Comparison of ENCODE assay signal across 11 mouse cellular contexts in genomic region chrX:166173796-166174195, GRCm38 (mm10). TPM values are rescaled to one million over a fixed set of nuclear protein-coding genes. Genes with fewer than 3 reads are reported as not detected.
DNase-seq lines count a peak whose midpoint lies in the region; ATAC-seq and TF ChIP-seq lines count a peak whose summit lies in the region.
"Had no signal": no experiment of that assay in that cellular context is flagged by ENCODE, and none has a peak within 500 bp of the region (broad histone marks: within the 10 kb centered on the region; RNA-seq: fewer than 3 reads in every experiment).

No protein-coding gene starts in this region.

- no peaks in the 10 kb centered on the region for H3K36me3 ChIP-seq in forebrain, embryonic 12.5 days (replicated peaks)
- no peaks in the 10 kb centered on the region for H3K36me3 ChIP-seq in neural tube, embryonic 14.5 days (ENCODE audit: control insufficient read depth, insufficient read depth, low read length)
- no peaks in the 10 kb centered on the region for H3K36me3 ChIP-seq in kidney, embryonic 15.5 days
- no peaks in the 10 kb centered on the region for H3K36me3 ChIP-seq in intestine, embryonic 15.5 days
- H3K36me3 ChIP-seq: embryonic facial prominence, embryonic 15.5 days had no signal

- no peak for TF ChIP-seq CTCF in cerebellum, adult 2 months (IDR thresholded peaks at IDR 0.05; ENCODE audit: borderline replicate concordance, insufficient read depth, low read depth, low read length)

- H3K27me3 ChIP-seq in cerebellum, adult 2 months (ENCODE audit: control insufficient read depth, insufficient read depth, low read length), result no peaks in the 10 kb centered on the region
- 0 out of 2 replicates have a peak, but pooled peaks cover 5% of the 10 kb centered on the region for H3K27me3 ChIP-seq in forebrain, embryonic 12.5 days
- H3K27me3 ChIP-seq in neural tube, embryonic 14.5 days (ENCODE audit: control insufficient read depth, insufficient read depth, low read length), result no peaks in the 10 kb centered on the region
- peaks cover 4% of the 10 kb centered on the region; the same call in 1 of the 2 replicates for H3K27me3 ChIP-seq in kidney, embryonic 15.5 days
- no peaks in the 10 kb centered on the region for H3K27me3 ChIP-seq in intestine, embryonic 15.5 days (replicated peaks)

- H3K4me2 ChIP-seq in forebrain, embryonic 12.5 days, result no peak overlapping the region; the same call in 1 of the 2 replicates
- H3K4me2 ChIP-seq in neural tube, embryonic 14.5 days (ENCODE audit: low read depth, low read length), result no peak overlapping the region
- no peak overlapping the region for H3K4me2 ChIP-seq in kidney, embryonic 15.5 days
- H3K4me2 ChIP-seq in intestine, embryonic 15.5 days (replicated peaks), result no peak overlapping the region
- H3K4me2 ChIP-seq: embryonic facial prominence, embryonic 15.5 days had no signal

- no peaks in the 10 kb centered on the region for H3K9me3 ChIP-seq in forebrain, embryonic 12.5 days
- no peaks in the 10 kb centered on the region for H3K9me3 ChIP-seq in neural tube, embryonic 14.5 days (ENCODE audit: control insufficient read depth, low read length)
- H3K9me3 ChIP-seq in kidney, embryonic 15.5 days (replicated peaks), result no peaks in the 10 kb centered on the region
- H3K9me3 ChIP-seq in intestine, embryonic 15.5 days, result no peaks in the 10 kb centered on the region
- H3K9me3 ChIP-seq: embryonic facial prominence, embryonic 15.5 days had no signal

- H3K4me1 ChIP-seq in cerebellum, adult 2 months (ENCODE audit: control insufficient read depth, insufficient read depth, low read length), result peaks cover 5% of the 10 kb centered on the region; the same call in 1 of the 2 replicates
- peaks cover 14% of the 10 kb centered on the region for H3K4me1 ChIP-seq in forebrain, embryonic 12.5 days
- H3K4me1 ChIP-seq in neural tube, embryonic 14.5 days (ENCODE audit: control insufficient read depth, insufficient read depth, low read length), result no peaks in the 10 kb centered on the region
- 0 out of 2 replicates have a peak, but pooled peaks cover 6% of the 10 kb centered on the region for H3K4me1 ChIP-seq in kidney, embryonic 15.5 days
- no peaks in the 10 kb centered on the region for H3K4me1 ChIP-seq in intestine, embryonic 15.5 days (replicated peaks)
- H3K4me1 ChIP-seq: embryonic facial prominence, embryonic 15.5 days had no signal

- no peak overlapping the region for H3K9ac ChIP-seq in forebrain, embryonic 12.5 days
- no peak overlapping the region for H3K9ac ChIP-seq in neural tube, embryonic 14.5 days (replicated peaks; ENCODE audit: low read depth, low read length)
- H3K9ac ChIP-seq in kidney, embryonic 15.5 days, result no peak overlapping the region
- H3K9ac ChIP-seq in intestine, embryonic 15.5 days, result no peak overlapping the region
- H3K9ac ChIP-seq: embryonic facial prominence, embryonic 15.5 days had no signal

- no peak for TF ChIP-seq POLR2A in cerebellum, adult 2 months (IDR thresholded peaks at IDR 0.05; ENCODE audit: borderline replicate concordance, insufficient read depth, low read length)

- no peak overlapping the region for H3K27ac ChIP-seq in cerebellum, adult 2 months (ENCODE audit: insufficient read depth, low read length)
- peak overlapping the region; percentile 73 for H3K27ac ChIP-seq in forebrain, embryonic 12.5 days
- H3K27ac ChIP-seq in neural tube, embryonic 14.5 days (ENCODE audit: low read depth, low read length), result peak overlapping the region; percentile 35
- H3K27ac ChIP-seq in kidney, embryonic 15.5 days, result no peak overlapping the region
- no peak overlapping the region for H3K27ac ChIP-seq in intestine, embryonic 15.5 days
- H3K27ac ChIP-seq: embryonic facial prominence, embryonic 15.5 days; macrophage had no signal

- WGBS in cerebellum, adult 2 months, result 49% methylated on average over 7 of the region's 7 CpGs
- 40% methylated on average over 7 of the region's 7 CpGs for WGBS in forebrain, embryonic 12.5 days
- 37% methylated on average over 7 of the region's 7 CpGs for WGBS in neural tube, embryonic 14.5 days
- 69% methylated on average over 7 of the region's 7 CpGs for WGBS in kidney, embryonic 15.5 days
- 79% methylated on average over 7 of the region's 7 CpGs for WGBS in intestine, embryonic 15.5 days

- no peak overlapping the region for H3K4me3 ChIP-seq in cerebellum, adult 2 months (replicated peaks; ENCODE audit: insufficient read depth, low read depth, low read length)
- no peak overlapping the region for H3K4me3 ChIP-seq in forebrain, embryonic 12.5 days (replicated peaks)
- no peak overlapping the region for H3K4me3 ChIP-seq in neural tube, embryonic 14.5 days (ENCODE audit: low read depth, low read length)
- no peak overlapping the region for H3K4me3 ChIP-seq in kidney, embryonic 15.5 days (replicated peaks)
- H3K4me3 ChIP-seq in intestine, embryonic 15.5 days (replicated peaks), result no peak overlapping the region
- H3K4me3 ChIP-seq: embryonic facial prominence, embryonic 15.5 days had no signal

- peak; percentile 26 to 48 for DNase-seq in cerebellum, adult 2 months
- DNase-seq in layer of hippocampus, adult 9-11 months, result peak; percentile 74
- DNase-seq in yolk sac, embryonic 10.5 days (ENCODE audit: low spot score), result no peak
- DNase-seq: kidney, adult 11 months had no signal

- ATAC-seq in forebrain, embryonic 12.5 days (ENCODE audit: low FRiP score), result peak; percentile 30; the same call in 1 of the 2 replicates
- peak; percentile 22; the same call in 1 of the 2 replicates for ATAC-seq in neural tube, embryonic 14.5 days (ENCODE audit: low read depth)
- no peak for ATAC-seq in kidney, embryonic 15.5 days (replicated peaks; ENCODE audit: low FRiP score)
- ATAC-seq in intestine, embryonic 15.5 days, result no peak
- ATAC-seq: Patski had no signal

RNA-seq across cellular contexts. Expression of gene Gemin8, which starts 3.5 kb away (rescaled TPM):
- 10.6 and 11.8 TPM in 2 replicates for polyA plus RNA-seq in cerebellum, adult 2 months (2012; rRNA removed)
- polyA plus RNA-seq in forebrain, embryonic 12.5 days (2016; fragmentation: Nextera tagmentation; extraction: Ambion mirVana), result 15.1 and 16.7 TPM in 2 replicates
- 7.8 and 8.0 TPM in 2 replicates for polyA plus RNA-seq in neural tube, embryonic 14.5 days (2014; fragmentation: Nextera tagmentation; extraction: Ambion mirVana)
- polyA plus RNA-seq in kidney, embryonic 15.5 days (2015; fragmentation: Nextera tagmentation; extraction: Ambion mirVana), result 12.2 and 15.6 TPM in 2 replicates
- 8.0 and 8.1 TPM in 2 replicates for polyA plus RNA-seq in intestine, embryonic 15.5 days (2015; fragmentation: Nextera tagmentation; extraction: Ambion mirVana)

Comparison
In these comparisons a context has a peak if more than half of its experiments do, and no peak if none do; other contexts are left out.
1. H3K27ac ChIP-seq: peak in forebrain, embryonic 12.5 days (single experiment) and neural tube, embryonic 14.5 days (single experiment); none in cerebellum, adult 2 months (single experiment), kidney, embryonic 15.5 days (single experiment) and intestine, embryonic 15.5 days (single experiment).
2. ATAC-seq: peak in forebrain, embryonic 12.5 days (single experiment) and neural tube, embryonic 14.5 days (single experiment); none in kidney, embryonic 15.5 days (single experiment) and intestine, embryonic 15.5 days (single experiment).